Mouse (Mus musculus): ENCODE measurements around the gene Alox5ap. TPM values are rescaled to one million over a fixed set of nuclear protein-coding genes. Genes with fewer than 3 reads are reported as not detected.

Gene Alox5ap
- total RNA-seq (2021) = 10 to 100 TPM in 1 of 2 experiments, 1 to 10 TPM in 1; 9.8 to 12.4 TPM

- no peak for DNase-seq
Observed at GRCm38 (mm10) chr5:149264405-149264804, at the start of gene Alox5ap. Gene Alox5ap, plus strand, starts transcription at chr5:149264767.

GRCm38 (mm10) chr5:149215540-149215939, 49.0 kb upstream of the Alox5ap start:
- no peak for DNase-seq

- DNase-seq = no peak
Observed at GRCm38 (mm10) chr5:149217524-149218357, 46.8 kb upstream of the Alox5ap start.

- DNase-seq = no peak
Observed at GRCm38 (mm10) chr5:149219493-149219892, 45.1 kb upstream of the Alox5ap start.

GRCm38 (mm10) chr5:149221355-149221754, 43.2 kb upstream of the Alox5ap start:
- no peak for DNase-seq

GRCm38 (mm10) chr5:149224666-149225065, 39.9 kb upstream of the Alox5ap start:
- DNase-seq = no peak

- peak; percentile 99 for DNase-seq
Observed at GRCm38 (mm10) chr5:149228700-149229618, 35.6 kb upstream of the Alox5ap start.

GRCm38 (mm10) chr5:149229619-149230339, 34.8 kb upstream of the Alox5ap start:
- DNase-seq = no peak

GRCm38 (mm10) chr5:149235002-149235401, 29.6 kb upstream of the Alox5ap start:
- DNase-seq = no peak

GRCm38 (mm10) chr5:149237221-149237950, 27.2 kb upstream of the Alox5ap start:
- no peak for DNase-seq

GRCm38 (mm10) chr5:149242467-149242866, 22.1 kb upstream of the Alox5ap start:
- no peak for DNase-seq

GRCm38 (mm10) chr5:149243053-149243452, 21.5 kb upstream of the Alox5ap start:
- no peak for DNase-seq

- no peak for DNase-seq
Observed at GRCm38 (mm10) chr5:149245391-149245964, 19.1 kb upstream of the Alox5ap start.

- DNase-seq = no peak
Observed at GRCm38 (mm10) chr5:149245965-149246470, 18.5 kb upstream of the Alox5ap start.

- no peak for DNase-seq
Observed at GRCm38 (mm10) chr5:149247047-149247904, 17.3 kb upstream of the Alox5ap start.

- DNase-seq = no peak
Observed at GRCm38 (mm10) chr5:149252303-149252702, 12.3 kb upstream of the Alox5ap start.

- DNase-seq = no peak
Observed at GRCm38 (mm10) chr5:149253491-149253890, 11.1 kb upstream of the Alox5ap start.

- no peak for DNase-seq
Observed at GRCm38 (mm10) chr5:149255522-149255921, 9.0 kb upstream of the Alox5ap start.

GRCm38 (mm10) chr5:149257518-149258281, 6.9 kb upstream of the Alox5ap start:
- no peak for DNase-seq
